Mouse (Mus musculus): ENCODE measurements around the gene Mkrn3.

Mkrn3 gene
- long read RNA-seq, experiment 1, partial matches to known transcripts = 0 of 3 reads
- long read RNA-seq, experiment 1, other reads (novel, unspliced or antisense) = 0 of 3 reads
- long read RNA-seq, experiment 2, partial matches to known transcripts = 0 of 3 reads
- long read RNA-seq, experiment 2, other reads (novel, unspliced or antisense) = 0 of 3 reads

DNA sequence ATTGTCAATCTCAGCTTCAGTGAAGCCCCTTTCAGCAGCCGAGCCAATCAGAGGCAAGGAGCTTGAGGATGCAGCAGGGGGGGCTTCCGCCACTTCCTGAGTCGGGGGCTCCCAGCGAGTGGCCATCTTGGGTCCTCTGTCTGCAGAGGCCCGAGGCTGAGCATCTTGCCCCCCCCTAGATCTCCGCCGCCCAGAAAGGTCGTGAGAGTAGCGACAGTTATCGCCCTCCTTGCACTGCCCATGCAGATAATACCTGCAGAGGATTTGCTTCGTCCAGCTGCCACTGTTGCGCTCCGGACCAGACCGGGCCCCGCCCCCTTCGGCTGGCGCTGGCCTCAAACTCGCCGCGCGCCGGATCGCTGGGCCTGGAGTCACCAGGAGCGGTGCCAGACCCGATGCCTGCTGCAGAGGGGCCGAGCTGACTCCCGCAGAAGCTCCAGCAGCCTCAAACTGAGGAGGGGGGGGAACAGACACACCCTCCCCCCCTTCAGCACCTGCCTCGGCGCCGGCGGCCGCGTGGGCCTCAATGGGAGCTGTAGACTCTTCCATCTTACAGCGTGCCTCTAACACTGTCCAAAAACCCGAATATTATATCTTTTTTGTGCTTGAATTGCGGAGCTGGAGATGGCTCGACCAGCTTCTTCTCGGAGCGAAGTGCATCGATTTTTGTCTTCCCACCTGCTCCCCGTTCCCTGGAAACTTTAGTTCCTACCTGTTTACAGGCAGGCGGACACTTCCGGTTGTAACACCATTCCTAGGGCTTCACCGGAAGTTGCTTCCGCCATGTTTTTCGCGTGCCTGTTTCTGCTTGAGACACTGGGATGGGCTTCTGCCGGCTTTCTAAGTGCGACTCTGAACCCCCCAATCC lies at the start of gene Mkrn3:
TSS of gene Mkrn3 (minus strand) at position 647 of the 868 bp plus-strand sequence.
- intact Hi-C loops (cut with DNase I) = no loop called here

- intact Hi-C loops (cut with DNase I) = no loop called here
Measured at GRCm38 (mm10) chr7:62463878-62464755, 44.2 kb upstream of the Mkrn3 start, which contains the start of gene Peg12. TSS of gene Peg12 (minus strand) at chr7:62464510.

DNA sequence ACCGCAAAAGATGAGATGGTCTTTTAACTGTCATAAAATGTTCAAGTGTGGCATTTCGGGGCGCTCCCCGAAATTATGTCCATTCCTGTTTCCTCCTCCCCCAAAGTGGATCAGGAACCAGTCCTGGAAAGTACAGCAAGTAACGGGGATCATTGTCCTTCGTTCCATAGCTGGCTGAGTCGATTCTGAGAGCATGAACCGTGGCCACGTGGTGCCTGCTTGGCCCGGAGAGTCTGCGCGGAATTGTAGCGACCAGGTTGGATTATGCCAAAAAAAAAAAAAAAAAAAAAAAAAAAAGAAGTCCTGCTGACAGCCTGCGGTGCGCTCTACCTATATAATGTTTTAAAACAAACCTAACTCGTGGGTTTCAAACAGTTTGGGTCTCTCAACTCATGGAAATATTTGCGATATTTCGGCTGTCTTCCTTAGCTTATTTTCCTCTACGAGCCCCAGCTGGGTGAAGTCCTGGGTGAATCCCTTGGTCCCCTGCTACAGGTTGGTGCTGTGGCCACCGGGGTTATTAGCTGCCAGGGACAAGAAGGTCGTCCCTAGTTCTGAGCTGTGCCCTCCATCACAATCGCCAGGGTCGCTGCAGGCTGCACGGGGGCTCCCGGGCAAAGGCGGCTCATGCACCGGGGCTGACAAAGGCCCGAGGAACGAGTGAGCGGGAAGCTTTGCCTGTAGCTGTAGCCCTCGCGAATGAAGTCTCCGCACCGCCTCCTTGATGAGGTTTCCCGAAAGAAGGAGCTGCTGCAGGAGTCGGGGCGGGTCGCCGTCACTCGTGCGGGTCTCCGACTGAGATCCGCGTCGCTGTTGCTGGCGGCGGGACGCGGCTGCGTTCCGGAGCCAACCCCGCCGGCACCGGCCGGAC lies 43.3 kb upstream of the Mkrn3 start:
- intact Hi-C loops (cut with DNase I) = no loop called here

DNA sequence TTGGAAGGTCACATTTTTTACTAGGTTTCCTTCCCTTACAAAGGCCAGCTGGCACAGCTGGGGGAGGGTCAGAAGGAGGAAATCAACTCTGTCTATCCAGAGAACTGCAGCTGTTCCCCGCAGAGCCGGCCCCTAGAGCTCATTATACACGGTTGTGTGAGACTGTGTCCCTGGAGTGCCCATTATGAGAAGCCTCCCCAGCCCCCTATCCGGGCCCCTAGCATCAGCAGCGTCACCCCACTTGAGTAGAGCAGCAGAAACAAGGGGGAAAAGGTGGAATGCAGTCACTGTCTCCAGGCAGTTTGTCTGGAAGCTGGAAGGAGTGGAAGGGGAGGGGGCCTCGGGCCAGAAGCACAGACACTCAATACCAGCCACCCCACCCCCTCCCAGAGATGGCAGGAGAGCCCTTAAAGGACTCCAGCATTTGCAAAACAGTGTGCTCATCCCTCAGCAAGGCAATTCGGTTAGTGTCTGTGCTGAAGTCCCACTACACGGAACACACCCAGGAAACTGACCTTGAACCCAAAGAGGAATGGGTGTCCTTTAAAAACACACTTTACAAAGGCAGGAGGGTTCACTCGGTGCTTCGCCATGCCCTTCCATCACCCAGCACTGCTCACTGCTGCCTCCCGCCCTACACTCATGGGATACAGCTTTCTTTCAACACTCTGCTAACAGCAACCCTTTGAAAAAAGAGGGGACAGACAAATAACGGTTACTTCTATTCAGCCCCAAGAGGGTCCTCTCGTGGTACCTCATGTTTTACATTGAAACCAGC lies 42.5 kb upstream of the Mkrn3 start:
- intact Hi-C loops (cut with DNase I) = no loop called here

DNA sequence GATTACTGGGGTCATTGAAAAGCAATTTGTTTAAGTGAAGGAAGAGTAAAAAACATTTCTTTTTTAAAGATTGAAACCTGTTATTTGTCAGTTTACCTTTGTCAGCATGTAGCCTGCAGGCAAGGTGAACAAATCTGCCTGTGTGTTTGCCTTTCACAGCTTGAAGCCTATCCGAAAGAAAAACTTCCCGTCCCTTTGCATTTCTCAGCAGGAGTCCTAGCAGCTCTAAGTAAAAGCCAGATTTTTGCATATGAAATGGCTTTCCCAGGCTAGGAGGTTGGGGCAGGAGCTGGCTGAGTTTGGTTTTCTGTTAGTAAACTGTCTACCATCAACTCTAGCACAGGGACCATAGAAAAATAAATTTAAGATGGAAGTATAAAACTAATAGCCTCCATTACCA lies 32.4 kb upstream of the Mkrn3 start:
- intact Hi-C loops (cut with DNase I) = no loop called here

DNA sequence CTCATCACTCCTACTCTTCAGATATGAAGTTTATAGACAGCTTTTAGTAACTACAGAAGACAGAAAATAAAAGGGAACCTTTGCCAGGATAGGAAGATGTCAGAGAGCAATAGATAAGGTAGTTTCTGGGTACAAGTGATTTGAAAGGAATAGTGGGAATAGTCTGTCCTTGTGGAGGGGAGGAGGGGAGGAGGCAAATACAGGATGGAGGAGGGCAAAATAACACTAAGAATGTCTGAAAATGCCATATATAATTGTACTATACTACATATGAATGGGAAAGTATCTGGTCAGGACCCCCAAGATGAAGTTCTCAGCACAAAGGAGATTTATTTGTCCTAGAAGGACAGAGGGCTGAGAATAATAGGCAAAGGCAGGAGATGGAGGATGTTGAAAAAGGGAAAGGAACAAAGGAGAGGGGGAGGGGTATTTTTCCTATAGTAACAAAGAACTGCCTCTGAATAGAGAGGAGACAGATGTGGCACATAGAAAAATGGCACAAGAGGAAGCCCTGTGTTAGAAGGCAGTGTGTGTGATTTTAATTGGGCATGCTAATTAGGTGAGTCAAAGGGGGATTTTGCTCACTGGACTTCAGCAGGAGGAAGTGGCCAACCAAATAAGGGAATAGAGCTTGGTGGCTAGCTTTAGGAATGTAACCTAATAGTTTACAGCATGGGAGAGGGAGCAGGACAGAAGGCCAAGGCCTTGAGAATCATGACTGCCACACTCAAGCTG lies 25.7 kb upstream of the Mkrn3 start:
- intact Hi-C loops (cut with DNase I) = no loop called here

GRCm38 (mm10) chr7:62436394-62436793 lies 16.5 kb upstream of the Mkrn3 start:
- intact Hi-C loops (cut with DNase I) = no loop called here

GRCm38 (mm10) chr7:62433243-62433642 lies 13.3 kb upstream of the Mkrn3 start:
- intact Hi-C loops (cut with DNase I) = no loop called here

DNA sequence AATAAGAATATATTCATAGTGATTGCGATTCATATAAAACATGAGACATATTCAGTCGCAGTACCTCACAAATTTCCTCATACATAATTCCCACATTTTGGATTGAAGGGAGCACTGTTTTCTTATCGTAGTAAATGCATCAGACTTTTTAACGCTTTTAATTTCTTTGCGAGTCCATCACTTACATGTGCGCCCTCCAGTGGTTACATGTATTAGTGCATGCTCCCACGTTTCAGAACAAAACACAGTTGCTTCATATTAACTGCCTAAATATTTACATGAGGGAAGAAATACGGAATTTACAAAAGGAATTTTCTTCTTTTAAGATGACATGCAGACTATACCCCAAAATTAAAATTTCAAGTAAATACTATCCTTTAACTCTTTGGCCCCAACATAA lies 8.4 kb upstream of the Mkrn3 start:
- intact Hi-C loops (cut with DNase I) = no loop called here

DNA sequence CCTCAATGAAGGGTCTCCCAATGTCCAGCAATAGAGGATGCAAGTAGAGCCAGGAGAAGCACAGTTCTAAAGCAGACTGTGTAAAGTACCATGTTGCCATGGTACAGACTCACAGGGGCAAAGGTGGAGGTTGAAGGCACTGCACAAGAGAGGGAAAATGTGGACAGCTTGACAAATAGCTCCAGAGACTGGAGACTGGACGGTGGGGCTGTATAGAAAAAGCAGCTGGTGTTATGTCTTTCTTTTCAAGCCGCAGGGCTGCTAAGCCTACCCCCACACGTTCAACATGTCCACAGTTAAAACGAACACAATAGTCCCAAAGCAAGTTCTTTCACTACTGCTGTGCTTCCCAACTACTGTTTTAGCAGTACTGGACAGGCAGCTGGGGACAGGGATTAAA lies 3.3 kb upstream of the Mkrn3 start:
- intact Hi-C loops (cut with DNase I) = no loop called here

DNA sequence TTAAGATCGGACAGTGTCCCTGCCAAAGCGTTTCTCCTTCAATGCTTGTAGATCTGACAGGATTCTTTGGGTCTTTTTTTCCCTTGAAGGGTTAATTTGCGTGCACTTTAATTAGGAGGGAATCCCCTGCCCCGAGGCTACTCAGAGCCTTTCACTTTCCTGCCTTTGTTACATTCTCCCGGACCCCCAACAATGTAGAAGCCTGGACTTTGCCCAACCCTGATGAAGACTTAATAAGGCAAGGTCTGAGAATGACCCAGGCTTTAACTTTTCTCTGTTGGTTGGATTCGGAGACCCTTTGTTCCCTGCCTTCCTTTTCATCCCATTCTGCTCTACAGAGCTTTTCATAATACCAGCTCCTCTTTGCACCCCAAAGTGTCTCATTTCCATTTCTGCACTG lies 627 bp upstream of the Mkrn3 start:
- intact Hi-C loops (cut with DNase I) = no loop called here

DNA sequence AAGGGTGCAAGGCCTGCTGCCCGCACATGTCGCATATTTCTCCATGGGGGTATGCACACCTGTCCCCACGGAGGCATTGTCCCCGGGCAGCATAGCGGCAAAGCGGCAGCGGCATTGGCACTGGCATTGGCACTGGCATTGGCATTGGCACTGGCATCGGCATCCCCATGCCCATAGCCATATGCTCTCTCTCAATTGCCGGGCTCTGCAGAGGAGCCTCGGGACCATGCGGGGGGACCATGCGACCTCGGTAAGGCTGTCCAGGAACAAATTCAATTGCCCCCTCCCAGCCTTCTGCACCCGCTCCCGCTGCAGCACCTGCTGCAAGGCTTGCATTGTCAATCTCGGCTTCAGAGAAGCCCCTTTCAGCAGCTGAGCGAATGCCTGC lies 840 bp downstream of the Mkrn3 start:
- intact Hi-C loops (cut with DNase I) = no loop called here

- intact Hi-C loops (cut with DNase I) = no loop called here
Measured at GRCm38 (mm10) chr7:62418346-62418745, 1.6 kb downstream of the Mkrn3 start.

- intact Hi-C loops (cut with DNase I) = no loop called here
Measured at GRCm38 (mm10) chr7:62416173-62416572, 3.8 kb downstream of the Mkrn3 start.

GRCm38 (mm10) chr7:62415222-62415621 lies 4.7 kb downstream of the Mkrn3 start:
- intact Hi-C loops (cut with DNase I) = no loop called here

- intact Hi-C loops (cut with DNase I) = no loop called here
Measured at GRCm38 (mm10) chr7:62407803-62408202, 12.1 kb downstream of the Mkrn3 start.

GRCm38 (mm10) chr7:62406573-62407050 lies 13.3 kb downstream of the Mkrn3 start:
- intact Hi-C loops (cut with DNase I) = no loop called here

- intact Hi-C loops (cut with DNase I) = no loop called here
Measured at GRCm38 (mm10) chr7:62392202-62392601, 27.7 kb downstream of the Mkrn3 start.

GRCm38 (mm10) chr7:62388291-62388690 lies 31.6 kb downstream of the Mkrn3 start:
- intact Hi-C loops (cut with DNase I) = no loop called here
